Mouse (Mus musculus) myocyte (in vitro differentiated cells): ENCODE data around the gene Dop1a. TPM values are rescaled to one million over a fixed set of nuclear protein-coding genes. Genes with fewer than 3 reads are reported as not detected.

Experiments
- H3K27me3 ChIP-seq: one replicate; pipeline ENCODE4 v1.6.1; 2011; ENCODE audit not compliant: control insufficient read depth, insufficient read depth, insufficient read length
- H3K36me3 ChIP-seq: one replicate; pipeline ENCODE4 v1.6.1; 2011; ENCODE audit not compliant: control insufficient read depth, insufficient read depth
- H3K4me2 ChIP-seq: one replicate; pipeline ENCODE4 v1.6.1; 2011; ENCODE audit warnings: low read depth, control low read depth
- H3K4me3 ChIP-seq: one replicate; pipeline ENCODE4 v1.5.1; 2011; ENCODE audit warnings: mild to moderate bottlenecking, control low read depth, moderate library complexity
- H3K79me2 ChIP-seq: one replicate; pipeline ENCODE4 v1.6.1; 2011; ENCODE audit not compliant: control insufficient read depth, insufficient read depth
- H3ac ChIP-seq: one replicate; pipeline ENCODE4 v1.6.1; 2011; ENCODE audit not compliant: control insufficient read depth, insufficient read length
- CEBPB ChIP-seq: IDR thresholded peaks from 2 replicates; pipeline ENCODE4 v1.6.1; 2011; ENCODE audit warnings: mild to moderate bottlenecking, moderate library complexity; ENCODE audit not compliant: poor library complexity, insufficient read depth, severe bottlenecking
- MYOD1 ChIP-seq, 3 experiments: IDR thresholded peaks; one replicate each; pipeline ENCODE4 v1.6.1; 2011; ENCODE audit warnings: control low read depth in 2 of 3, low read depth in 2 of 3, mild to moderate bottlenecking in 2 of 3, moderate library complexity in 1 of 3; ENCODE audit not compliant: insufficient read length in 2 of 3, control insufficient read depth in 1 of 3
- MYOG ChIP-seq, 3 experiments: IDR thresholded peaks; one replicate each; pipeline ENCODE4 v1.6.1; 2011; ENCODE audit warnings: control low read depth in 2 of 3, low read depth in 2 of 3, mild to moderate bottlenecking in 2 of 3; ENCODE audit not compliant: insufficient read length in 2 of 3, control insufficient read depth in 1 of 3, insufficient read depth in 1 of 3
- POLR2A ChIP-seq: IDR thresholded peaks from one replicate; pipeline ENCODE4 v1.6.1; 2011; ENCODE audit warnings: low read depth, mild to moderate bottlenecking, control low read depth, moderate library complexity; ENCODE audit not compliant: insufficient read length
- SRF ChIP-seq: IDR thresholded peaks from one replicate; pipeline ENCODE4 v1.6.1; 2011; ENCODE audit warnings: low read depth; ENCODE audit not compliant: control insufficient read depth, insufficient read length
- TCF3 ChIP-seq: IDR thresholded peaks from one replicate; pipeline ENCODE4 v1.6.1; 2011; ENCODE audit warnings: low read depth, control low read depth; ENCODE audit not compliant: insufficient read length
- USF1 ChIP-seq: IDR thresholded peaks from one replicate; pipeline ENCODE4 v1.6.1; 2011; ENCODE audit warnings: low read depth, mild to moderate bottlenecking, control low read depth, moderate library complexity
- polyA plus RNA-seq: library from polyadenylated mRNA; unstranded; fragments of >200 nt; fragmentation: generic; extraction: Trizol; gene quantifications from one replicate; pipeline ENCODE4 v1.2.1, GENCODE M21; 2012; ENCODE audit warnings: missing spikeins

The Dop1a gene
- polyA plus RNA-seq, 1 experiment: 3.1 TPM

GRCm38 (mm10) chr9:86599723-86600303 is 132.9 kb downstream of the Dop1a start:
- no peak overlapping the region for H3K4me3 ChIP-seq
- no peak overlapping the region for H3ac ChIP-seq
- H3K79me2 ChIP-seq: no peaks in the 10 kb centered on the region
- no peak overlapping the region for H3K4me2 ChIP-seq
- no peak for TF ChIP-seq MYOG (IDR thresholded peaks at IDR 0.05; ENCODE audit: control insufficient read depth in 1 of 3, insufficient read depth in 1 of 3, insufficient read length in 2 of 3, low read depth in 2 of 3)
- TF ChIP-seq TCF3: no peak
- TF ChIP-seq SRF: no peak
- no peak for TF ChIP-seq MYOD1 (IDR thresholded peaks at IDR 0.05; ENCODE audit: control insufficient read depth in 1 of 3, insufficient read length in 2 of 3, low read depth in 2 of 3)
- TF ChIP-seq CEBPB: no peak
- TF ChIP-seq USF1: no peak
- no peak for TF ChIP-seq POLR2A
- no peaks in the 10 kb centered on the region for H3K27me3 ChIP-seq
- H3K36me3 ChIP-seq: peaks cover 7% of the 10 kb centered on the region

Other genes starting within 250 kb of the Dop1a start
- gene Ube2cbp, start 2.2 kb upstream of the Dop1a start, polyA plus RNA-seq: 4.4 TPM
- 8.5 TPM for gene Pgm3, start 104.7 kb downstream of the Dop1a start, polyA plus RNA-seq
- gene Rwdd2a, start 104.8 kb downstream of the Dop1a start, polyA plus RNA-seq: 2.1 TPM
- 33.6 TPM for gene Me1, start 228.8 kb downstream of the Dop1a start, polyA plus RNA-seq